Mouse (Mus musculus) small intestine, adult 2 months (tissue): ENCODE measurements around the gene Cacna1c. TPM values are rescaled to one million over a fixed set of nuclear protein-coding genes. Genes with fewer than 3 reads are reported as not detected.

Source experiments
- H3K27ac ChIP-seq: fragments of 200-500 bp; 2 replicates; pipeline ENCODE4 v1.5.1; 2012; ENCODE audit warnings: low read depth, low read length, control low read depth, inconsistent platforms; ENCODE audit not compliant: insufficient read depth
- H3K27me3 ChIP-seq: fragments of 200-500 bp; 2 replicates; pipeline ENCODE4 v1.6.1; 2012; ENCODE audit warnings: mild to moderate bottlenecking, moderate library complexity, low read length, inconsistent platforms; ENCODE audit not compliant: control insufficient read depth, insufficient read depth
- H3K36me3 ChIP-seq: fragments of 200-500 bp; 2 replicates; pipeline ENCODE4 v1.6.1; 2012; ENCODE audit warnings: mild to moderate bottlenecking, low read length, control low read depth, inconsistent platforms; ENCODE audit not compliant: control insufficient read depth, insufficient read depth
- H3K4me1 ChIP-seq: fragments of 200-500 bp; 2 replicates; pipeline ENCODE4 v1.6.1; 2012; ENCODE audit warnings: low read length, inconsistent platforms, mixed read lengths; ENCODE audit not compliant: control insufficient read depth, insufficient read depth, insufficient read length
- H3K4me3 ChIP-seq: fragments of 200-500 bp; 2 replicates; pipeline ENCODE4 v1.5.1; 2012; ENCODE audit warnings: low read depth, mild to moderate bottlenecking, control low read depth, inconsistent platforms, low read length, moderate library complexity
- CTCF ChIP-seq: fragments of 200-500 bp; IDR thresholded peaks from 2 replicates; pipeline ENCODE4 v1.5.1; 2012; ENCODE audit warnings: low read depth, mild to moderate bottlenecking, control low read depth, inconsistent platforms, low read length, moderate library complexity, mixed read lengths; ENCODE audit not compliant: insufficient replicate concordance, insufficient read length; ENCODE audit errors: extremely low read depth
- POLR2A ChIP-seq: fragments of 200-500 bp; IDR thresholded peaks from 2 replicates; pipeline ENCODE4 v1.6.1; 2012; ENCODE audit warnings: low read depth, mild to moderate bottlenecking, control low read depth, inconsistent platforms, low read length, moderate library complexity
- WGBS: fragments of 180-500 bp; shearing (Covaris S2); methylation state at CpG from one replicate; pipeline ENCODE4 v1.1.7; 2018; 5-methylcytosine and 5-hydroxymethylcytosine counted together
- polyA plus RNA-seq: library from polyadenylated mRNA; depleted of rRNA; stranded (reverse); fragments of >200 nt; gene quantifications from 2 replicates; pipeline ENCODE4 v1.2.3, GENCODE M21; 2012

Gene Cacna1c
- polyA plus RNA-seq, 1 experiment, result 2.6 TPM

DNA sequence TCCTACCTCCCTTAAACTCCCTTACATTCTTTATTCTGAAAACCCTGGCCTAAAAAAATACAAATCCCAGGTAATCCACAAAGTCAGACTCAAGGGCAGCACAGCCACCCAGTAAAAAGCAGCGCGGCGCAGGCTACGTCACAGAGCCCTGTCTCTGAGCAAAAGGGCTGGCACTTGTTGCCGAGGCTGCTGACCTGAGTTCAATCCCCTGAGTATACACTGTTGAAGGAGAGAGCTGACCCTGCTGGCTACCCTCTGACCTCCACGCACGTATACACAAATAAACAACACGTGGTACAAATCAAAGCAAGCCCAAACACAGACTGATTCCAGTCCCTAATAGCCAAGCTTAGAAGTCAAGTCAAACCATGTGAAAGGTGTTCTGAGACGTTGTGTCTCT, 2.1 kb downstream of the Cacna1c start:
- 94% methylated on average over 9 of the region's 9 CpGs for WGBS
- Histone ChIP-seq H3K4me3 (no peak overlapping the region), H3K4me1 (peaks cover 4% of the 10 kb centered on the region; the same call in 1 of the 2 replicates), H3K27me3 (no peaks in the 10 kb centered on the region), H3K27ac (no peak overlapping the region), H3K36me3 (peaks cover 8% of the 10 kb centered on the region)
- TF ChIP-seq POLR2A (no peak), CTCF (no peak)

GRCm38 (mm10) chr6:119193571-119194154, 2.6 kb downstream of the Cacna1c start:
- no peak overlapping the region for H3K4me3 ChIP-seq
- 85% methylated on average over 15 of the region's 15 CpGs for WGBS
- H3K4me1 ChIP-seq, result peaks cover 4% of the 10 kb centered on the region; the same call in 1 of the 2 replicates
- peaks cover 8% of the 10 kb centered on the region for H3K36me3 ChIP-seq
- H3K27ac ChIP-seq, result no peak overlapping the region
- TF ChIP-seq POLR2A (no peak), CTCF (no peak)
- H3K27me3 ChIP-seq, result no peaks in the 10 kb centered on the region

DNA sequence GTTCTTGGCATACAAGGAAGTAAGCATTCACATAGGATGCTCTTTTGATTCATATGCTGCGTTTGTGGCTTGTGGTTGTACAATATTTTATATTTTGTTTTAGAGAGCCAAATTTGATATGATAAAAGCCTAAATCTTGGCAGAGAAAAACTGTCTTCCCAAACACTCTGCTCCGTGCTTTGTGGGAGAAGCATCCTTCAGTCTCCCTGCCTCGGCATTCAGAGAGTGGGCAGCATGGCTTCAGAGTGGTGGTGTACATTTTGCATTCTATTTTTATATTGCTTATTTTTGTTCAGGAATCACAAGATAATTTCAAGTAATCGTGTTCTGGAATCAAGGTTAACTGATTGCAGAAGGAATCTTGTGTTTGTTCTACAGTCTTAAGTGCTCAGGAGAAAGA, 4.7 kb downstream of the Cacna1c start:
- H3K4me3 ChIP-seq, result no peak overlapping the region
- no peaks in the 10 kb centered on the region for H3K27me3 ChIP-seq
- peaks cover 8% of the 10 kb centered on the region for H3K36me3 ChIP-seq
- H3K4me1 ChIP-seq, result peaks cover 3% of the 10 kb centered on the region; the same call in 1 of the 2 replicates
- 91% methylated on average over 4 of the region's 4 CpGs for WGBS
- no peak for TF ChIP-seq POLR2A
- TF ChIP-seq CTCF, result no peak
- no peak overlapping the region for H3K27ac ChIP-seq

- TF ChIP-seq POLR2A (no peak), CTCF (no peak)
- Histone ChIP-seq H3K36me3 (peaks cover 12% of the 10 kb centered on the region), H3K27ac (no peak overlapping the region), H3K27me3 (no peaks in the 10 kb centered on the region), H3K4me3 (no peak overlapping the region), H3K4me1 (no peaks in the 10 kb centered on the region)
- 70% methylated on average over 6 of the region's 6 CpGs for WGBS
Measured at GRCm38 (mm10) chr6:119187631-119188030, 8.6 kb downstream of the Cacna1c start.

DNA sequence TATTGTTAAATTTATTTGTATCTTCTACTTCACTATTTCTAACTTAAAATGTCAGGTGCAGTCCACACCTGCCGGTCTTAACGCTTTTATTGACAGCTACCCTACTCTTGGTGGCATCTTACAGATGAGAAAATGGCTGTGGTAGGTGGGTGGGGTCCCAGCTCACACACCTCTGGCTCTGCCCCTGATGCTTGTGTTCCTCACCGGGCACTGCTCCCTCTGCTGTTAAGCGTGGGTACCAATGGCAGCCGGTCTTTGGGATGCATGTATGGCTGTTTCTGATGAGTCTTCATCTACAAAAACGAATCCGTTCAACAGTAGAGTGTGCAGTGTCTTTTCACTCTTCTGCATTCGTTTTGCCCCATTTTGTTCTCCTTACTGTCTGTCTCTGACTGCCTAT, 9.6 kb downstream of the Cacna1c start:
- H3K27ac ChIP-seq, result no peak overlapping the region
- H3K4me1 ChIP-seq, result no peaks in the 10 kb centered on the region
- no peaks in the 10 kb centered on the region for H3K27me3 ChIP-seq
- TF ChIP-seq POLR2A (no peak), CTCF (no peak)
- H3K4me3 ChIP-seq, result no peak overlapping the region
- H3K36me3 ChIP-seq, result peaks cover 6% of the 10 kb centered on the region
- WGBS, result 75% methylated on average over 8 of the region's 8 CpGs

- WGBS, result 82% methylated on average over 3 of the region's 3 CpGs
Measured at GRCm38 (mm10) chr6:119183781-119184180, 12.4 kb downstream of the Cacna1c start.

GRCm38 (mm10) chr6:119182211-119182610, 14.0 kb downstream of the Cacna1c start:
- Histone ChIP-seq H3K4me3 (no peak overlapping the region), H3K27me3 (no peaks in the 10 kb centered on the region), H3K4me1 (no peaks in the 10 kb centered on the region), H3K36me3 (peaks cover 4% of the 10 kb centered on the region), H3K27ac (no peak overlapping the region)
- 89% methylated on average over 9 of the region's 9 CpGs for WGBS
- TF ChIP-seq CTCF (no peak), POLR2A (no peak)

More at GRCm38 (mm10) chr6:119183781-119184180, 12.4 kb downstream of the Cacna1c start:
- Histone ChIP-seq H3K4me3 (no peak overlapping the region), H3K4me1 (no peaks in the 10 kb centered on the region), H3K27ac (no peak overlapping the region), H3K27me3 (no peaks in the 10 kb centered on the region), H3K36me3 (peaks cover 4% of the 10 kb centered on the region)
- no peak for TF ChIP-seq POLR2A
- TF ChIP-seq CTCF, result no peak
